In genomic region chr11:108176715-108177114, GRCm38 (mm10) we compare ENCODE assay signal across 24 mouse cellular contexts.
A peak's percentile ranks its signal among the peaks of the same experiment; 100 is the strongest.
DNase-seq lines count a peak whose midpoint lies in the region; ATAC-seq and TF ChIP-seq lines count a peak whose summit lies in the region.
"Had no signal": no experiment of that assay in that cellular context is flagged by ENCODE, and none has a peak within 500 bp of the region (broad histone marks: within the 10 kb centered on the region; RNA-seq: fewer than 3 reads in every experiment).

No protein-coding gene starts in this region.

- H3K27ac ChIP-seq in embryonic fibroblast, embryonic 13.5 days (ENCODE audit: insufficient read depth, low read length) = peak overlapping the region; percentile 49; the same call in 1 of the 2 replicates
- H3K27ac ChIP-seq in olfactory bulb, adult 2 months (ENCODE audit: insufficient read depth, low read depth, low read length) = peak overlapping the region; percentile 48; the same call in 1 of the 2 replicates
- H3K27ac ChIP-seq: embryonic facial prominence, embryonic 13.5 days; embryonic facial prominence, embryonic 15.5 days; forebrain, embryonic 13.5 days; forebrain, embryonic 15.5 days had no signal

- WGBS in olfactory bulb, adult 2 months = 54% methylated on average over 5 of the region's 5 CpGs

- H3K4me1 ChIP-seq in embryonic fibroblast, embryonic 13.5 days (ENCODE audit: control insufficient read depth, insufficient read depth, low read length) = 0 out of 2 replicates have a peak, but pooled peaks cover 4% of the 10 kb centered on the region
- H3K4me1 ChIP-seq in olfactory bulb, adult 2 months (ENCODE audit: control insufficient read depth, insufficient read depth, low read length) = peaks cover 22% of the 10 kb centered on the region

- peak; percentile 31 for ATAC-seq in frontal cortex, adult (ENCODE audit: low TSS enrichment)
- ATAC-seq: activated CD4-positive, CD25-positive, alpha-beta regulatory T cell, adult 4 months; CD4-positive, CD25-positive, alpha-beta regulatory T cell, adult 4 months; forebrain, embryonic 13.5 days; forebrain, embryonic 15.5 days; forebrain, postnatal 0 days; Patski had no signal

- no peak for TF ChIP-seq POLR2A in embryonic fibroblast, embryonic 13.5 days (IDR thresholded peaks at IDR 0.05; ENCODE audit: low read depth, low read length)
- no peak for TF ChIP-seq POLR2A in olfactory bulb, adult 2 months (IDR thresholded peaks at IDR 0.05; ENCODE audit: insufficient read depth, low read depth, low read length)

- TF ChIP-seq CTCF in embryonic fibroblast, embryonic 13.5 days (IDR thresholded peaks at IDR 0.05; ENCODE audit: borderline replicate concordance, insufficient read depth, low read length) = no peak
- no peak for TF ChIP-seq CTCF in olfactory bulb, adult 2 months (IDR thresholded peaks at IDR 0.05; ENCODE audit: insufficient read depth, low read depth, low read length)

- DNase-seq in frontal cortex, adult 2 months (ENCODE audit: extremely low spot score in 1 of 2, low spot score in 1 of 2) = no peak
- peak; percentile 65 for DNase-seq in brain, adult 2 months (ENCODE audit: low read depth, low spot score)
- DNase-seq in left cerebral cortex, adult 18-20 months (ENCODE audit: low spot score in 2 of 2) = no peak
- no peak for DNase-seq in urinary bladder, adult 18-20 months (ENCODE audit: low spot score in 2 of 2)
- DNase-seq: adrenal gland, adult 8-10 months; adrenal gland, postnatal 14 days; B cell, adult 2 months; cerebellum, adult 11-12 months; cerebellum, adult 2 months; cerebellum, adult 9-10 months; cerebellum, postnatal 10 days; cerebellum, postnatal 25 days; embryo, embryonic 11 days; forebrain, postnatal 0 days had no signal

- no peak overlapping the region for H3K4me3 ChIP-seq in embryonic fibroblast, embryonic 13.5 days (ENCODE audit: insufficient read depth, low read length)
- H3K4me3 ChIP-seq in olfactory bulb, adult 2 months (ENCODE audit: insufficient read depth, low read depth, low read length) = no peak overlapping the region
- H3K4me3 ChIP-seq: embryonic facial prominence, embryonic 13.5 days; embryonic facial prominence, embryonic 15.5 days; forebrain, embryonic 13.5 days; forebrain, embryonic 15.5 days had no signal
